Mouse (Mus musculus) spleen, adult 2 months (tissue): Measurements from ENCODE around the gene Etl4.

Source experiments
- CTCF ChIP-seq: fragments of 200-500 bp; IDR thresholded peaks from 2 replicates; pipeline ENCODE4 v1.5.1; 2011; ENCODE audit warnings: mild to moderate bottlenecking, inconsistent platforms; ENCODE audit not compliant: insufficient read depth, insufficient read length, insufficient replicate concordance; ENCODE audit errors: extremely low read depth
- POLR2A ChIP-seq: fragments of 200-500 bp; IDR thresholded peaks from 2 replicates; pipeline ENCODE4 v1.6.1; 2011; ENCODE audit warnings: low read depth, low read length, inconsistent platforms

DNA sequence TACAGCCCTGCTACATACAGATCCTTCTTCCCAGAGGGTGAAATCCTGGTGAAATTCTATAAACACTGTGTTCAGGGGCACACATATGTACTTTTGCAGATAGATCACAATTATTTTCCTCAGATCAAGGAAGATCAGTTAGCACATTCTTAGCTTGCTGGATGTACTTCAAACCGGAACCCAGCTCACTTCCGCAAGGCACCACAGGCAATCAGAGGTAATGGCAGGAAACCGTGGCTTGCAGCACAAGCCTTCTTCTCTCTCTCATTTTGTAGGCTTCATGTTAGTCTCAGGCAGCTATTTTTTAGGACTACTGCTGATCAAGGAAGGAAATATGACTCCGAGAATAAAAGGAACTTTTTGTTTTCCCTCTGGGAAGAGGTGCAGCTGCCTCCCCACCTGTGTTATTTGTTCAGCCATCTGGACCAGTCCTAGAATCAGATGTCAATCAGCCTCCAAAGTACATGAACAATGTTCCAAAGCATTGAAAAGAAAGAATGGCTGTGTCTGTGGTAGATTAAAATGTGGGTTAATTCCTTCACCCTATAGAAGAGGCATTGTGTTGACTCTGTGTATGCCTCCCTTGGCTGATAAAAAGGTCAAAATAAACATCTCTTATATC, 338.6 kb downstream of the Etl4 start:
- TF ChIP-seq CTCF (no peak), POLR2A (no peak)
